Mouse (Mus musculus) C2C12 (cell line): ENCODE data around the gene Brd4.

Experiments
- CEBPB ChIP-seq: IDR thresholded peaks from one replicate; pipeline ENCODE4 v1.6.1; 2011; ENCODE audit warnings: low read depth, mild to moderate bottlenecking, control low read depth, moderate library complexity
- CTCF ChIP-seq: IDR thresholded peaks from one replicate; pipeline ENCODE4 v1.5.1; 2011; ENCODE audit not compliant: control insufficient read depth, insufficient read depth, insufficient read length
- MAX ChIP-seq: IDR thresholded peaks from one replicate; pipeline ENCODE4 v1.6.1; 2011; ENCODE audit warnings: mild to moderate bottlenecking, control low read depth
- MYOD1 ChIP-seq: IDR thresholded peaks from one replicate; pipeline ENCODE4 v1.6.1; 2011; ENCODE audit warnings: low read depth; ENCODE audit not compliant: control insufficient read depth, insufficient read length
- MYOG ChIP-seq: IDR thresholded peaks from one replicate; pipeline ENCODE4 v1.6.1; 2011; ENCODE audit not compliant: control insufficient read depth, insufficient read length; ENCODE audit errors: extremely low read depth
- USF1 ChIP-seq: IDR thresholded peaks from one replicate; pipeline ENCODE4 v1.6.1; 2011; ENCODE audit warnings: low read depth, mild to moderate bottlenecking, control low read depth, moderate library complexity

DNA sequence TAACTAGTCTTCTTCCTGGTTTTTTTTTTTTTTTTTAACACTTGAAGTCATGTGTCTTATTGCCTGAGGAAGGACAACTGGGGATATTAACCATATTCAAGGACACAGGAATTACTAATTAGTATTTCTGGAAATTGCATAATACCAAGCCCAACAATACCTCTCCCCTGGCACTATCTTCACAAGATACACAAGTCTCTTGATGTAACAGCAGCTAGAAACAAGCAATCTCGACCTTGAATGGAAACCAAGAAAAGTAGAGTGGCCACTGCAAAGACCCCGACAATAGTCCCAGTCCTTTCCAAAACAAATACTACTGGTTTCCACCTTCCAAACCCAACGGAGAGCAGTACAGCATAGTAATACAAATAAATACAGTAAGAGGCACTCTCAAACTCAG is 9.0 kb downstream of the Brd4 start:
- TF ChIP-seq CTCF (no peak), CEBPB (no peak), USF1 (no peak), MAX (no peak), MYOD1 (no peak), MYOG (no peak)
